Comparison of ENCODE assay signal across 12 mouse cellular contexts in the genomic region with DNA sequence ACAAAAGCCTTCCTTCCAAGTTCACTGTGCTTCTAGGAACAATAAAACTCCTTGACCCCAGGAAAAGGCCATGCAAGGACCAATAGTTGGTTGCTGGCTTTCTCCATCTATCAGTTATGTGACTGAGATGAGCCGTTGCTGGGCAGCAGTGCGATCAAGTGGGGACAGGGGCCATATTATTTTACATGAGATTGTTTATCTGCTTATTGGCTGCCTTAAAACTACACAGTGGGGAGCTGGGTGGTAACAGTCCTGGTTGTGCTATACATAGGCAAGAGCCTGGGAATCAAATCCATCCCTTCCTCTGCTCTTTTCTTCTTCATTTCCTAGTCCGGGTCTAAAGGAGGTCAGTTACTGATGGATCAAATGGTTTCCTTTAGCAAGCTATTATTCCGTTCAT.
"Had no signal": no experiment of that assay in that cellular context is flagged by ENCODE, and none has a peak within 500 bp of the region (broad histone marks: within the 10 kb centered on the region; RNA-seq: fewer than 3 reads in every experiment).

No protein-coding gene starts in this region.

- H3K9me3 ChIP-seq: limb, embryonic 10.5 days; liver, embryonic 15.5 days; midbrain, embryonic 15.5 days; neural tube, embryonic 12.5 days had no signal

- H3K4me3 ChIP-seq: left cerebral cortex, adult 2 months; limb, embryonic 10.5 days; liver, embryonic 15.5 days; midbrain, embryonic 15.5 days; neural tube, embryonic 12.5 days had no signal

- H3K4me2 ChIP-seq: liver, embryonic 11.5 days; liver, embryonic 15.5 days; midbrain, embryonic 15.5 days; neural tube, embryonic 12.5 days had no signal

- H3K27ac ChIP-seq: left cerebral cortex, adult 2 months; limb, embryonic 10.5 days; liver, embryonic 15.5 days; midbrain, embryonic 15.5 days; neural tube, embryonic 12.5 days; stomach, postnatal 0 days had no signal

- ATAC-seq: lung, postnatal 0 days; midbrain, embryonic 15.5 days had no signal

- H3K9ac ChIP-seq: liver, embryonic 15.5 days; midbrain, embryonic 15.5 days; neural tube, embryonic 12.5 days had no signal

- H3K4me1 ChIP-seq: liver, embryonic 15.5 days; midbrain, embryonic 15.5 days; neural tube, embryonic 12.5 days had no signal

- H3K36me3 ChIP-seq: limb, embryonic 10.5 days; liver, embryonic 15.5 days; midbrain, embryonic 15.5 days; neural tube, embryonic 12.5 days had no signal

- DNase-seq: kidney, postnatal 10 days; lung, adult 2 months; lung, postnatal 36 days; thymus, postnatal 4 days had no signal
